Mouse (Mus musculus): Measurements from ENCODE around the gene Cfap44. TPM values are rescaled to one million over a fixed set of nuclear protein-coding genes. Genes with fewer than 3 reads are reported as not detected.

Cfap44 gene
- polyA plus RNA-seq, 1 experiment from 2014 or later = 0.20 TPM

- ATAC-seq (replicated peaks; ENCODE audit: extremely low read depth, insufficient read depth, low FRiP score) = no peak
- WGBS = 86% methylated on average over 2 of the region's 2 CpGs
- no peaks in the 10 kb centered on the region for H3K4me1 ChIP-seq (ENCODE audit: control insufficient read depth, insufficient read depth, low read length)
These were observed 64.2 kb downstream of the Cfap44 start for GRCm38 (mm10) chr16:44458826-44459225.

DNA sequence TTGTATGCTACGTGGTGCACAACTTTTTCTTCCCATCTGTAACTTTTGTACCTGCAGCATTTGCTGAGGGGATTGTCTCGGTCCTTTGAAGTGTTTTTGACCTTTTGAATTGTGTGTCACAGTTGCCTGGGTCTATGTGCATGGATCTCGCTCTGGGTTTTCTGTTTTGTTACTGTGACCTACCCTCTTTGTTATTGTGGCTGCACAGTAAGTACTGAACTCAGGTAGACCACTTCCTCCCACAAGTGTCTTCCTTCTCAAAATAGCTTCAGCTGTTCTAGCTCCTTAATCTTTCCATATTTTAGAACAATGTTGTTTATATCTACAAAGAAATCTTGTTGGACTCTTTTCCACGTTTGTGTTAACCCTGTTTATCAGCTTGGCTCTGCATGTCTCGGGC is 66.3 kb downstream of the Cfap44 start:
- ATAC-seq (replicated peaks; ENCODE audit: extremely low read depth, insufficient read depth, low FRiP score) = no peak
- H3K27me3 ChIP-seq (ENCODE audit: control insufficient read depth, insufficient read depth, low read length) = no peaks in the 10 kb centered on the region
- 65% methylated on average over 5 of the region's 5 CpGs for WGBS
- H3K4me2 ChIP-seq (ENCODE audit: low read depth, low read length) = no peak overlapping the region
- no peaks in the 10 kb centered on the region for H3K9me3 ChIP-seq (replicated peaks; ENCODE audit: control insufficient read depth, low read length)
- no peaks in the 10 kb centered on the region for H3K4me1 ChIP-seq (ENCODE audit: control insufficient read depth, insufficient read depth, low read length)
- no peak overlapping the region for H3K9ac ChIP-seq (ENCODE audit: low read length)
- no peaks in the 10 kb centered on the region for H3K36me3 ChIP-seq (ENCODE audit: control insufficient read depth, insufficient read depth)
- H3K27ac ChIP-seq (ENCODE audit: low read length) = no peak overlapping the region
- H3K4me3 ChIP-seq (ENCODE audit: low read length) = no peak overlapping the region

More at GRCm38 (mm10) chr16:44458826-44459225, 64.2 kb downstream of the Cfap44 start:
- Histone ChIP-seq H3K27me3 (ENCODE audit: control insufficient read depth, insufficient read depth, low read length) (no peaks in the 10 kb centered on the region), H3K36me3 (ENCODE audit: control insufficient read depth, insufficient read depth) (no peaks in the 10 kb centered on the region), H3K4me2 (ENCODE audit: low read depth, low read length) (no peak overlapping the region), H3K9ac (ENCODE audit: low read length) (no peak overlapping the region), H3K27ac (ENCODE audit: low read length) (no peak overlapping the region), H3K4me3 (ENCODE audit: low read length) (no peak overlapping the region), H3K9me3 (replicated peaks; ENCODE audit: control insufficient read depth, low read length) (no peaks in the 10 kb centered on the region)

DNA sequence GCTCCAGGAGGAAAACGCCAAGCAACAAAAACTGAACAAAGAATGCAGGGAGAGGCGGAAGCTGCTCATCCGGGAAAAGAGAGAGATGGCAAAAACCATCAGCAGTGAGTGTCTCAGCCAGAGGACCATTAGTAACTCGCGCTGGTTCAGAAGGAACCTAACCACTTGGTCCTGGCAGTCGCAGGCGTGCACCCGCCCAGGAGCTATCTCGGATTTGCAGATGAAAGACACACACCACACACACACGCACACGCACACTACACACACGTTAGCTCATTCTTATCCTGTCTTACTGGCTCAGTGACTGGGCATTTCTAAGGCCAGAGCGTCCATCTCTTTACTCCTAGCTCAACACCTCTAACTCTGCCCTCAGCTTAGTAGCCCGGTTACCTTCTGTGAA is 80.7 kb downstream of the Cfap44 start:
- Histone ChIP-seq H3K4me3 (ENCODE audit: low read length) (no peak overlapping the region), H3K27me3 (ENCODE audit: control insufficient read depth, insufficient read depth, low read length) (no peaks in the 10 kb centered on the region), H3K9me3 (replicated peaks; ENCODE audit: control insufficient read depth, low read length) (no peaks in the 10 kb centered on the region), H3K27ac (ENCODE audit: low read length) (no peak overlapping the region), H3K4me1 (ENCODE audit: control insufficient read depth, insufficient read depth, low read length) (no peaks in the 10 kb centered on the region), H3K36me3 (ENCODE audit: control insufficient read depth, insufficient read depth) (no peaks in the 10 kb centered on the region), H3K4me2 (ENCODE audit: low read depth, low read length) (no peak overlapping the region), H3K9ac (ENCODE audit: low read length) (no peak overlapping the region)
- WGBS = 70% methylated on average over 14 of the region's 14 CpGs
- no peak for ATAC-seq (replicated peaks; ENCODE audit: extremely low read depth, insufficient read depth, low FRiP score)

DNA sequence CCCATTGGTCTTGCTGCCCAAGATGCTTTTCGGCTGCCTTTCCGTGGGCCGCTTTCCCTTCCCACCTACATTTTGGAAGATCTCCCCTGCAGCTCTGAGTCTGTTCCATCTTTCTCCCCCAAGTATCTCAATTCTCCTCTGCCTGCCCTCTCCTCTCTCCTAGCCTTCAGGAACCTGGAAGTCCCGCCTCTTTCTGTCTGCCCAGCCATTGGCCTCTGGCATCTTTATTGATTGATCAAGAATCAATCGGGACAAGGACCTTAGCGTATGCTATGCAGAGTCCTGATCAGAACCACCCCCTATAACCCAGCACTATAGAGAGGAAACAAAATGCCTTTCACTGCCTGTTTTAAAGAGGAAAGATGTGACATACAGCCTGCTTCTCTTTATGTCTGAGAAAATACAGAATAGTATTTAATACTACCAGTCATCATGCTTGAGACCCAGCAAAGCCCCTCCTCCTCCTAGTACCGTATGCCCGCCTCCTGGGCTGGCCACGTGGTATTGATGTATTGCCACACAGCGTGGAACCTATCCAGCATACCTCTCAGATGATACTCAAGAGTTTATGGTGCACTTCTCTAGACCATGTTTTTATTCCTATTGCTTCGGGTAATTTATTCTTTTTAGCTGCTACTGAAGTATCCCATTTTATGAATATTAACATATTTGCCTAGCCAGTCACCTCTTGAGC is 81.2 kb downstream of the Cfap44 start:
- H3K27me3 ChIP-seq (ENCODE audit: control insufficient read depth, insufficient read depth, low read length) = no peaks in the 10 kb centered on the region
- WGBS = 85% methylated on average over 11 of the region's 11 CpGs
- no peak overlapping the region for H3K9ac ChIP-seq (ENCODE audit: low read length)
- no peaks in the 10 kb centered on the region for H3K4me1 ChIP-seq (ENCODE audit: control insufficient read depth, insufficient read depth, low read length)
- H3K4me2 ChIP-seq (ENCODE audit: low read depth, low read length) = no peak overlapping the region
- H3K9me3 ChIP-seq (replicated peaks; ENCODE audit: control insufficient read depth, low read length) = no peaks in the 10 kb centered on the region
- no peak; the same call in 1 of the 2 replicates for ATAC-seq (replicated peaks; ENCODE audit: extremely low read depth, insufficient read depth, low FRiP score)
- no peak overlapping the region for H3K27ac ChIP-seq (ENCODE audit: low read length)
- no peak overlapping the region for H3K4me3 ChIP-seq (ENCODE audit: low read length)
- H3K36me3 ChIP-seq (ENCODE audit: control insufficient read depth, insufficient read depth) = no peaks in the 10 kb centered on the region

GRCm38 (mm10) chr16:44478767-44479166 is 84.2 kb downstream of the Cfap44 start:
- Histone ChIP-seq H3K27me3 (ENCODE audit: control insufficient read depth, insufficient read depth, low read length) (no peaks in the 10 kb centered on the region), H3K4me1 (ENCODE audit: control insufficient read depth, insufficient read depth, low read length) (no peaks in the 10 kb centered on the region), H3K27ac (ENCODE audit: low read length) (no peak overlapping the region), H3K4me2 (ENCODE audit: low read depth, low read length) (peak overlapping the region; percentile 35), H3K9me3 (replicated peaks; ENCODE audit: control insufficient read depth, low read length) (no peaks in the 10 kb centered on the region), H3K36me3 (ENCODE audit: control insufficient read depth, insufficient read depth) (no peaks in the 10 kb centered on the region), H3K4me3 (ENCODE audit: low read length) (no peak overlapping the region; the same call in 1 of the 2 replicates), H3K9ac (ENCODE audit: low read length) (no peak overlapping the region)
- ATAC-seq (replicated peaks; ENCODE audit: extremely low read depth, insufficient read depth, low FRiP score) = no peak
- 35% methylated on average over 18 of the region's 18 CpGs for WGBS

- 86% methylated on average over 14 of the region's 14 CpGs for WGBS
- Histone ChIP-seq H3K4me1 (ENCODE audit: control insufficient read depth, insufficient read depth, low read length) (no peaks in the 10 kb centered on the region), H3K27ac (ENCODE audit: low read length) (no peak overlapping the region), H3K4me3 (ENCODE audit: low read length) (no peak overlapping the region), H3K36me3 (ENCODE audit: control insufficient read depth, insufficient read depth) (no peaks in the 10 kb centered on the region), H3K9me3 (replicated peaks; ENCODE audit: control insufficient read depth, low read length) (no peaks in the 10 kb centered on the region), H3K27me3 (ENCODE audit: control insufficient read depth, insufficient read depth, low read length) (no peaks in the 10 kb centered on the region), H3K4me2 (ENCODE audit: low read depth, low read length) (no peak overlapping the region), H3K9ac (ENCODE audit: low read length) (no peak overlapping the region)
- ATAC-seq (replicated peaks; ENCODE audit: extremely low read depth, insufficient read depth, low FRiP score) = no peak
These were observed 85.3 kb downstream of the Cfap44 start for GRCm38 (mm10) chr16:44479852-44480251.

DNA sequence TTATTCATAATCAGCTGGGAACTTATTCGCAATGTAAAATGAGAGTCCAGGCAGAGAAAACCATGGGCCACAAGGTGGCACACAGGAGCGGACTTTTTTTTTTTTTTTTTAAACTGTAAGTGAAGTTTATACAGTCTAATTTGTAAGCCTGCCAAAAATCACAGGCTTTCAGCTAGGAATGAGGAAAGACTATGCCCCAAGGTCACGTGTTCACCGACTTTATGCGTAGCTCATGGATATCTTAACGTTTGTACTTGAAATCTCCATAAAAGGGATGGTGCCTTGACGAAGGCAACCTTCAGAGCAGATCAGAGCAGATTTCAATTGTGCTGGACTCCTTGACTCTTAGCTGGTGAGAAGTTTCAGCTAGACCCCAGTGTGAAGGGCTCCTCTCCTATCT is 86.0 kb downstream of the Cfap44 start:
- H3K4me2 ChIP-seq (ENCODE audit: low read depth, low read length) = no peak overlapping the region
- H3K27me3 ChIP-seq (ENCODE audit: control insufficient read depth, insufficient read depth, low read length) = no peaks in the 10 kb centered on the region
- no peak overlapping the region for H3K9ac ChIP-seq (ENCODE audit: low read length)
- H3K36me3 ChIP-seq (ENCODE audit: control insufficient read depth, insufficient read depth) = no peaks in the 10 kb centered on the region
- ATAC-seq (replicated peaks; ENCODE audit: extremely low read depth, insufficient read depth, low FRiP score) = no peak
- H3K4me1 ChIP-seq (ENCODE audit: control insufficient read depth, insufficient read depth, low read length) = no peaks in the 10 kb centered on the region
- no peak overlapping the region for H3K4me3 ChIP-seq (ENCODE audit: low read length)
- WGBS = 38% methylated on average over 7 of the region's 7 CpGs
- no peak overlapping the region for H3K27ac ChIP-seq (ENCODE audit: low read length)
- no peaks in the 10 kb centered on the region for H3K9me3 ChIP-seq (replicated peaks; ENCODE audit: control insufficient read depth, low read length)

GRCm38 (mm10) chr16:44481599-44482593 is 87.3 kb downstream of the Cfap44 start:
- H3K9ac ChIP-seq (ENCODE audit: low read length) = no peak overlapping the region
- no peak for ATAC-seq (replicated peaks; ENCODE audit: extremely low read depth, insufficient read depth, low FRiP score)

DNA sequence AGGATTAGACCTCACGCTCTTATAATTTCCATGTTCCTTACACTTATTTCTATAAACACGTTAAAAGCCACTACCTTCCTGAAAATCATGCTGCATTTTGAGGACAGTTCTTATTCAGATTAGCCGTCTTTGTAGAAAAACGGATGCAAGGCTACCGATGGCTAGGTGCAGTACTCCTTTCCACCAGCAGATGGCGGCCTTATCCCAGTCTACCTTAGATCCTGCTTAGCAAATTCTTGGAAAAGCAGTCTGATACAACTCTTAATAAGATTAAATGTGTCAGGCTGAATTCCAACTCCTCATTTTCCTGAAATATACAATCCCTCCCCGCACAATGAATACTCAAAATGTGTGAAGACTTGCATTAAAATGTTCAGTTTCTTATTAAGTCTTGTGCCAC is 89.5 kb downstream of the Cfap44 start:
- H3K27ac ChIP-seq (ENCODE audit: low read length) = no peak overlapping the region

More at GRCm38 (mm10) chr16:44481599-44482593, 87.3 kb downstream of the Cfap44 start:
- peak overlapping the region; percentile 14; the same call in 1 of the 2 replicates for H3K4me2 ChIP-seq (ENCODE audit: low read depth, low read length)
- WGBS = 40% methylated on average over 28 of the region's 28 CpGs
- H3K36me3 ChIP-seq (ENCODE audit: control insufficient read depth, insufficient read depth) = peaks cover 2% of the 10 kb centered on the region; the same call in 1 of the 2 replicates
- H3K4me3 ChIP-seq (ENCODE audit: low read length) = no peak overlapping the region
- no peaks in the 10 kb centered on the region for H3K4me1 ChIP-seq (ENCODE audit: control insufficient read depth, insufficient read depth, low read length)
- no peaks in the 10 kb centered on the region for H3K27me3 ChIP-seq (ENCODE audit: control insufficient read depth, insufficient read depth, low read length)
- H3K9me3 ChIP-seq (replicated peaks; ENCODE audit: control insufficient read depth, low read length) = no peaks in the 10 kb centered on the region
- H3K27ac ChIP-seq (ENCODE audit: low read length) = no peak overlapping the region

More for the DNA sequence above, 89.5 kb downstream of the Cfap44 start:
- Histone ChIP-seq H3K27me3 (ENCODE audit: control insufficient read depth, insufficient read depth, low read length) (no peaks in the 10 kb centered on the region), H3K4me3 (ENCODE audit: low read length) (no peak overlapping the region), H3K4me2 (ENCODE audit: low read depth, low read length) (no peak overlapping the region), H3K9ac (ENCODE audit: low read length) (no peak overlapping the region), H3K4me1 (ENCODE audit: control insufficient read depth, insufficient read depth, low read length) (no peaks in the 10 kb centered on the region), H3K9me3 (replicated peaks; ENCODE audit: control insufficient read depth, low read length) (no peaks in the 10 kb centered on the region), H3K36me3 (ENCODE audit: control insufficient read depth, insufficient read depth) (peaks cover 2% of the 10 kb centered on the region; the same call in 1 of the 2 replicates)
- ATAC-seq (replicated peaks; ENCODE audit: extremely low read depth, insufficient read depth, low FRiP score) = no peak
- 6% methylated on average over 7 of the region's 7 CpGs for WGBS
